ENCODE assay signal across 18 mouse cellular contexts in genomic region chr11:3546242-3546562, GRCm38 (mm10). TPM values are rescaled to one million over a fixed set of nuclear protein-coding genes. Genes with fewer than 3 reads are reported as not detected.
A peak's percentile ranks its signal among the peaks of the same experiment; 100 is the strongest.
DNase-seq lines count a peak whose midpoint lies in the region; ATAC-seq and TF ChIP-seq lines count a peak whose summit lies in the region.
"Had no signal": no experiment of that assay in that cellular context is flagged by ENCODE, and none has a peak within 500 bp of the region (broad histone marks: within the 10 kb centered on the region; RNA-seq: fewer than 3 reads in every experiment).

No protein-coding gene starts in this region.

- intact Hi-C loops in heart, postnatal 10 days (cut with DNase I) = no loop called here

- 26% methylated on average over 1 of the region's 1 CpGs for WGBS in heart, embryonic 12.5 days
- WGBS in limb, embryonic 12.5 days = 22% methylated on average over 1 of the region's 1 CpGs
- WGBS in limb, embryonic 10.5 days = 20% methylated on average over 1 of the region's 1 CpGs
- WGBS in neural tube, embryonic 13.5 days = 19% methylated on average over 1 of the region's 1 CpGs
- 31% methylated on average over 1 of the region's 1 CpGs for WGBS in neural tube, embryonic 15.5 days
- WGBS in stomach, postnatal 0 days = 25% methylated on average over 1 of the region's 1 CpGs

- H3K9me3 ChIP-seq in heart, embryonic 12.5 days (replicated peaks) = peaks cover 6% of the 10 kb centered on the region
- peaks cover 6% of the 10 kb centered on the region; the same call in 1 of the 2 replicates for H3K9me3 ChIP-seq in limb, embryonic 12.5 days
- no peaks in the 10 kb centered on the region for H3K9me3 ChIP-seq in limb, embryonic 10.5 days (replicated peaks)
- H3K9me3 ChIP-seq in neural tube, embryonic 13.5 days = peaks cover 3% of the 10 kb centered on the region; the same call in 1 of the 2 replicates
- H3K9me3 ChIP-seq in neural tube, embryonic 15.5 days (replicated peaks) = no peaks in the 10 kb centered on the region
- no peaks in the 10 kb centered on the region for H3K9me3 ChIP-seq in stomach, postnatal 0 days (ENCODE audit: control insufficient read depth, low read length)

- no peaks in the 10 kb centered on the region for H3K27me3 ChIP-seq in heart, embryonic 12.5 days (replicated peaks)
- no peaks in the 10 kb centered on the region for H3K27me3 ChIP-seq in limb, embryonic 12.5 days
- no peaks in the 10 kb centered on the region for H3K27me3 ChIP-seq in limb, embryonic 10.5 days (ENCODE audit: low read depth, poor library complexity, severe bottlenecking)
- no peaks in the 10 kb centered on the region for H3K27me3 ChIP-seq in neural tube, embryonic 13.5 days
- no peaks in the 10 kb centered on the region for H3K27me3 ChIP-seq in neural tube, embryonic 15.5 days (replicated peaks)
- H3K27me3 ChIP-seq in stomach, postnatal 0 days (ENCODE audit: control insufficient read depth, insufficient read depth, low read length) = no peaks in the 10 kb centered on the region

- no peak for DNase-seq in heart, postnatal 10 days
- no peak for DNase-seq in limb, embryonic 10.5 days (ENCODE audit: low spot score)
- DNase-seq in stomach, postnatal 0 days (ENCODE audit: low spot score) = no peak
- no peak for DNase-seq in adrenal gland, postnatal 25 days
- DNase-seq: adrenal gland, adult 2 months; cerebellum, adult 2 months; kidney, adult 9 months; retina, postnatal 1 day; thymus, postnatal 14 days had no signal

- no peaks in the 10 kb centered on the region for H3K36me3 ChIP-seq in heart, embryonic 12.5 days
- H3K36me3 ChIP-seq in limb, embryonic 12.5 days = no peaks in the 10 kb centered on the region
- H3K36me3 ChIP-seq in limb, embryonic 10.5 days = no peaks in the 10 kb centered on the region
- H3K36me3 ChIP-seq in neural tube, embryonic 13.5 days = no peaks in the 10 kb centered on the region
- no peaks in the 10 kb centered on the region for H3K36me3 ChIP-seq in neural tube, embryonic 15.5 days
- no peaks in the 10 kb centered on the region for H3K36me3 ChIP-seq in stomach, postnatal 0 days (ENCODE audit: control insufficient read depth, insufficient read depth, low read length)
- H3K36me3 ChIP-seq: forebrain, embryonic 12.5 days; G1E had no signal

- H3K9ac ChIP-seq in heart, embryonic 12.5 days = no peak overlapping the region
- no peak overlapping the region for H3K9ac ChIP-seq in limb, embryonic 12.5 days (replicated peaks)
- H3K9ac ChIP-seq in neural tube, embryonic 13.5 days = no peak overlapping the region
- no peak overlapping the region for H3K9ac ChIP-seq in neural tube, embryonic 15.5 days (replicated peaks)
- no peak overlapping the region for H3K9ac ChIP-seq in stomach, postnatal 0 days (ENCODE audit: low read length)
- H3K9ac ChIP-seq: forebrain, embryonic 12.5 days; liver, embryonic 14.5 days had no signal

- H3K4me1 ChIP-seq in heart, embryonic 12.5 days (replicated peaks) = peaks cover 22% of the 10 kb centered on the region
- H3K4me1 ChIP-seq in limb, embryonic 12.5 days (replicated peaks) = peaks cover 16% of the 10 kb centered on the region; the same call in 1 of the 2 replicates
- peaks cover 5% of the 10 kb centered on the region for H3K4me1 ChIP-seq in limb, embryonic 10.5 days
- peaks cover 8% of the 10 kb centered on the region; the same call in 1 of the 2 replicates for H3K4me1 ChIP-seq in neural tube, embryonic 13.5 days (replicated peaks)
- peaks cover 4% of the 10 kb centered on the region for H3K4me1 ChIP-seq in neural tube, embryonic 15.5 days
- peaks cover 6% of the 10 kb centered on the region; the same call in 1 of the 2 replicates for H3K4me1 ChIP-seq in stomach, postnatal 0 days (replicated peaks; ENCODE audit: control insufficient read depth, insufficient read depth)

- ATAC-seq in heart, embryonic 12.5 days (ENCODE audit: insufficient number of reproducible peaks, low FRiP score) = no peak
- no peak for ATAC-seq in limb, embryonic 12.5 days (ENCODE audit: insufficient number of reproducible peaks, insufficient read depth, low FRiP score, low TSS enrichment, low read depth)
- no peak for ATAC-seq in neural tube, embryonic 13.5 days (ENCODE audit: low read depth)
- ATAC-seq in neural tube, embryonic 15.5 days (ENCODE audit: low FRiP score) = no peak
- ATAC-seq in stomach, postnatal 0 days (ENCODE audit: low FRiP score, low TSS enrichment) = peak; percentile 39; the same call in 1 of the 2 replicates
- ATAC-seq: hindbrain, embryonic 16.5 days had no signal

- no peak overlapping the region for H3K4me3 ChIP-seq in heart, embryonic 12.5 days
- no peak overlapping the region for H3K4me3 ChIP-seq in limb, embryonic 12.5 days (replicated peaks)
- H3K4me3 ChIP-seq in limb, embryonic 10.5 days = no peak overlapping the region
- H3K4me3 ChIP-seq in neural tube, embryonic 13.5 days = no peak overlapping the region
- H3K4me3 ChIP-seq in neural tube, embryonic 15.5 days (replicated peaks) = no peak overlapping the region
- no peak overlapping the region for H3K4me3 ChIP-seq in stomach, postnatal 0 days (ENCODE audit: low read depth, low read length)
- H3K4me3 ChIP-seq: forebrain, embryonic 12.5 days had no signal

- no peak for TF ChIP-seq CTCF in stomach, postnatal 0 days (IDR thresholded peaks at IDR 0.05; ENCODE audit: low read depth)

- no peak for TF ChIP-seq EP300 in stomach, postnatal 0 days (optimal IDR thresholded peaks at IDR 0.05)

- H3K27ac ChIP-seq in heart, embryonic 12.5 days (ENCODE audit: poor library complexity, severe bottlenecking) = peak overlapping the region; percentile 56
- H3K27ac ChIP-seq in limb, embryonic 12.5 days = peak overlapping the region; percentile 23; the same call in 1 of the 2 replicates
- no peak overlapping the region for H3K27ac ChIP-seq in limb, embryonic 10.5 days
- 0 out of 2 replicates have a peak overlapping the region, but pooled peaks have one; percentile 3 for H3K27ac ChIP-seq in neural tube, embryonic 13.5 days (replicated peaks)
- H3K27ac ChIP-seq in neural tube, embryonic 15.5 days (replicated peaks) = no peak overlapping the region
- H3K27ac ChIP-seq in stomach, postnatal 0 days (replicated peaks) = peak overlapping the region; percentile 59; the same call in 1 of the 2 replicates
- H3K27ac ChIP-seq: forebrain, embryonic 12.5 days; liver, embryonic 14.5 days had no signal

- no peak overlapping the region for H3K4me2 ChIP-seq in heart, embryonic 12.5 days
- H3K4me2 ChIP-seq in limb, embryonic 12.5 days = no peak overlapping the region
- no peak overlapping the region for H3K4me2 ChIP-seq in neural tube, embryonic 13.5 days
- no peak overlapping the region for H3K4me2 ChIP-seq in neural tube, embryonic 15.5 days
- no peak overlapping the region for H3K4me2 ChIP-seq in stomach, postnatal 0 days (replicated peaks; ENCODE audit: low read depth)
- H3K4me2 ChIP-seq: forebrain, embryonic 12.5 days had no signal

RNA-seq across cellular contexts. Expression of gene Smtn, which starts 5.8 kb away (rescaled TPM):
- polyA plus RNA-seq in heart, embryonic 12.5 days (2016; fragmentation: Nextera tagmentation; extraction: Ambion mirVana) = 94.7 and 95.3 TPM in 2 replicates
- total RNA-seq in heart, postnatal 10 days (2021) = 100 to 1,000 TPM; 210 to 215 TPM
- 46.4 and 46.8 TPM in 2 replicates for polyA plus RNA-seq in limb, embryonic 12.5 days (2016; fragmentation: Nextera tagmentation; extraction: Ambion mirVana)
- polyA plus RNA-seq in limb, embryonic 10.5 days (2016; fragmentation: Nextera tagmentation; extraction: Ambion mirVana) = 43.0 and 52.8 TPM in 2 replicates
- polyA plus RNA-seq in neural tube, embryonic 13.5 days (2015; fragmentation: Nextera tagmentation; extraction: Ambion mirVana) = 20.9 and 23.0 TPM in 2 replicates
- polyA plus RNA-seq in neural tube, embryonic 15.5 days (2015; fragmentation: Nextera tagmentation; extraction: Ambion mirVana) = 18.5 and 28.1 TPM in 2 replicates
- 103 TPM in 2 replicates for polyA plus RNA-seq in stomach, postnatal 0 days (2015; fragmentation: Nextera tagmentation; extraction: Ambion mirVana)
- total RNA-seq in adrenal gland, postnatal 25 days (2021) = 59.6 and 67.6 TPM in 2 replicates
- total RNA-seq: G1E had no signal
- polyA plus RNA-seq: G1E had no signal

RNA-seq across cellular contexts. Expression of gene Selenom, which starts 31.7 kb away (rescaled TPM):
- 125 and 129 TPM in 2 replicates for polyA plus RNA-seq in heart, embryonic 12.5 days (2016; fragmentation: Nextera tagmentation; extraction: Ambion mirVana)
- total RNA-seq in heart, postnatal 10 days (2021) = 10 to 100 TPM; 57.2 to 57.3 TPM
- polyA plus RNA-seq in limb, embryonic 12.5 days (2016; fragmentation: Nextera tagmentation; extraction: Ambion mirVana) = 79.4 and 80.2 TPM in 2 replicates
- 24.4 and 35.0 TPM in 2 replicates for polyA plus RNA-seq in limb, embryonic 10.5 days (2016; fragmentation: Nextera tagmentation; extraction: Ambion mirVana)
- 75.0 and 83.6 TPM in 2 replicates for polyA plus RNA-seq in neural tube, embryonic 13.5 days (2015; fragmentation: Nextera tagmentation; extraction: Ambion mirVana)
- polyA plus RNA-seq in neural tube, embryonic 15.5 days (2015; fragmentation: Nextera tagmentation; extraction: Ambion mirVana) = 174 and 188 TPM in 2 replicates
- 179 and 191 TPM in 2 replicates for polyA plus RNA-seq in stomach, postnatal 0 days (2015; fragmentation: Nextera tagmentation; extraction: Ambion mirVana)
- 16.5 and 32.2 TPM in 2 replicates for total RNA-seq in adrenal gland, postnatal 25 days (2021)
- total RNA-seq: G1E; megakaryocyte-erythroid progenitor cell, adult 5-6 weeks had no signal
- polyA plus RNA-seq: G1E had no signal

RNA-seq across cellular contexts. Expression of gene Inpp5j, which starts 41.6 kb away (rescaled TPM):
- polyA plus RNA-seq in heart, embryonic 12.5 days (2016; fragmentation: Nextera tagmentation; extraction: Ambion mirVana) = 11.4 and 11.5 TPM in 2 replicates
- 10 to 100 TPM; 15.4 to 19.1 TPM for total RNA-seq in heart, postnatal 10 days (2021)
- polyA plus RNA-seq in limb, embryonic 12.5 days (2016; fragmentation: Nextera tagmentation; extraction: Ambion mirVana) = 0.10 TPM in 1 of 2 replicates, not detected in the other
- polyA plus RNA-seq in limb, embryonic 10.5 days (2016; fragmentation: Nextera tagmentation; extraction: Ambion mirVana) = 0.06 and 0.09 TPM in 2 replicates
- 3.9 and 4.3 TPM in 2 replicates for polyA plus RNA-seq in neural tube, embryonic 13.5 days (2015; fragmentation: Nextera tagmentation; extraction: Ambion mirVana)
- 11.6 TPM in 2 replicates for polyA plus RNA-seq in neural tube, embryonic 15.5 days (2015; fragmentation: Nextera tagmentation; extraction: Ambion mirVana)
- 2.4 and 2.7 TPM in 2 replicates for polyA plus RNA-seq in stomach, postnatal 0 days (2015; fragmentation: Nextera tagmentation; extraction: Ambion mirVana)
- 0.90 and 1.3 TPM in 2 replicates for total RNA-seq in adrenal gland, postnatal 25 days (2021)
- total RNA-seq: megakaryocyte-erythroid progenitor cell, adult 5-6 weeks had no signal
- polyA plus RNA-seq: G1E had no signal

RNA-seq across cellular contexts. Expression of gene Pla2g3, which starts 58.1 kb away (rescaled TPM):
- polyA plus RNA-seq in heart, embryonic 12.5 days (2016; fragmentation: Nextera tagmentation; extraction: Ambion mirVana) = 0.26 and 0.30 TPM in 2 replicates
- total RNA-seq in heart, postnatal 10 days (2021) = under 1 TPM in 1 of 2 experiments, not detected in 1; 0.10 TPM
- 0.45 and 0.53 TPM in 2 replicates for polyA plus RNA-seq in limb, embryonic 12.5 days (2016; fragmentation: Nextera tagmentation; extraction: Ambion mirVana)
- polyA plus RNA-seq in limb, embryonic 10.5 days (2016; fragmentation: Nextera tagmentation; extraction: Ambion mirVana) = 1.2 and 1.5 TPM in 2 replicates
- polyA plus RNA-seq in neural tube, embryonic 13.5 days (2015; fragmentation: Nextera tagmentation; extraction: Ambion mirVana) = 0.58 and 0.61 TPM in 2 replicates
- 2.4 and 3.7 TPM in 2 replicates for polyA plus RNA-seq in neural tube, embryonic 15.5 days (2015; fragmentation: Nextera tagmentation; extraction: Ambion mirVana)
- 9.4 and 11.0 TPM in 2 replicates for polyA plus RNA-seq in stomach, postnatal 0 days (2015; fragmentation: Nextera tagmentation; extraction: Ambion mirVana)
- total RNA-seq in adrenal gland, postnatal 25 days (2021) = 0.18 and 0.33 TPM in 2 replicates
- polyA plus RNA-seq: G1E had no signal

Comparison
In these comparisons a context has a peak if more than half of its experiments do, and no peak if none do; other contexts are left out.
1. H3K27ac ChIP-seq: peak in heart, embryonic 12.5 days (single experiment), limb, embryonic 12.5 days (single experiment), neural tube, embryonic 13.5 days (single experiment) and stomach, postnatal 0 days (single experiment); none in limb, embryonic 10.5 days (single experiment) and neural tube, embryonic 15.5 days (single experiment).